Mouse (Mus musculus): Measurements from ENCODE around the gene Ccdc155.

DNA sequence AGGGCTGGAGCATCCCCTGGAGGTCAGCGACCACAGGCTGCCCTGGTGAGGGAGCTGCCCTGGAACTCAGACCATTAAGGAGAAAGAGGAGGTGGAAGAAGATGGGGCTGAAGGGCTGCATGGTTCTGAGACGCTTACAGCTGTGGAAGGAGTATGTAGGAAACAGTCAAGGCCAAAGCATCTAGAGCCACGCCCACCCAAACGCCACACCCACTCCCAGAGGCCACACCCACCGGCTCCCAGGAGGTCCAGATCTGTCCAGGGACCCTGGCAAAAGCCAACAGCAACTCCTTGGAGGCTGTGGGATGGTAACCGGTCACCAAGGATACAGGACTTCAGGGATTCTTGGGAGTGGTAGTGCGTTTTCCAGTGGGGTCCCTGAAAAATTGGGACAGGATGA is 26.1 kb downstream of the Ccdc155 start:
- TF ChIP-seq MAFK (IDR thresholded peaks at IDR 0.05; ENCODE audit: insufficient read depth, low read depth, low read length) (no peak), ZC3H11A (IDR thresholded peaks at IDR 0.05; ENCODE audit: borderline replicate concordance, low read depth, low read length) (no peak)

All from ES-E14 (cell line).